Mouse (Mus musculus) lung, adult 2 months (tissue): Measurements from ENCODE around the gene Snai3.

Experiments used
- CTCF ChIP-seq: fragments of 200-500 bp; IDR thresholded peaks from 2 replicates; pipeline ENCODE4 v1.5.1; 2011; ENCODE audit warnings: mild to moderate bottlenecking, low read length, control low read depth; ENCODE audit not compliant: insufficient read depth
- POLR2A ChIP-seq: fragments of 200-500 bp; IDR thresholded peaks from 2 replicates; pipeline ENCODE4 v1.6.1; 2011; ENCODE audit warnings: low read depth, mild to moderate bottlenecking, control low read depth, low read length, borderline replicate concordance; ENCODE audit errors: extremely low read depth

- TF ChIP-seq CTCF (no peak), POLR2A (0 out of 2 replicates have a peak, but pooled peaks have one; percentile 34)
These were observed 30.4 kb downstream of the Snai3 start for GRCm38 (mm10) chr8:122430058-122430636.
